Mouse (Mus musculus) ES-Bruce4 (cell line): ENCODE results near the gene Gm7271. TPM values are rescaled to one million over a fixed set of nuclear protein-coding genes. Genes with fewer than 3 reads are reported as not detected.

Experiments used
- H3K27ac ChIP-seq: 2 replicates; pipeline ENCODE4 v1.5.1; 2012; ENCODE audit warnings: low read length, inconsistent platforms; ENCODE audit not compliant: insufficient read depth
- H3K27me3 ChIP-seq: 2 replicates; pipeline ENCODE4 v1.6.1; 2012; ENCODE audit warnings: mild to moderate bottlenecking, low read length, inconsistent platforms; ENCODE audit not compliant: control insufficient read depth, poor library complexity, insufficient read depth, severe bottlenecking
- H3K36me3 ChIP-seq: 2 replicates; pipeline ENCODE4 v1.6.1; 2012; ENCODE audit warnings: inconsistent platforms, mild to moderate bottlenecking, low read length, moderate library complexity; ENCODE audit not compliant: control insufficient read depth, poor library complexity, insufficient read depth, severe bottlenecking
- H3K4me1 ChIP-seq: one replicate; pipeline ENCODE4 v1.8.1; 2011; ENCODE audit warnings: low read length; ENCODE audit not compliant: control insufficient read depth, insufficient read depth
- H3K4me3 ChIP-seq: 2 replicates; pipeline ENCODE4 v1.5.1; 2011; ENCODE audit warnings: low read depth, mild to moderate bottlenecking, low read length
- H3K9ac ChIP-seq: 2 replicates; pipeline ENCODE4 v1.6.1; 2012; ENCODE audit warnings: low read depth, mild to moderate bottlenecking, inconsistent platforms; ENCODE audit not compliant: poor library complexity, severe bottlenecking
- H3K9me3 ChIP-seq: replicated peaks from 2 replicates; pipeline ENCODE4 v1.6.1; 2012; ENCODE audit warnings: mild to moderate bottlenecking, low read length, inconsistent platforms; ENCODE audit not compliant: control insufficient read depth, poor library complexity, insufficient read depth, severe bottlenecking
- CTCF ChIP-seq: IDR thresholded peaks from one replicate; pipeline ENCODE4 v1.8.1; 2011; ENCODE audit warnings: low read depth, low read length
- EP300 ChIP-seq: IDR thresholded peaks from 2 replicates; pipeline ENCODE4 v1.6.1; 2011; ENCODE audit warnings: low read depth, low read length; ENCODE audit not compliant: insufficient read depth
- POLR2A ChIP-seq: IDR thresholded peaks from one replicate; pipeline ENCODE4 v1.8.1; 2011; ENCODE audit warnings: low read length; ENCODE audit not compliant: insufficient read depth
- polyA plus RNA-seq: library from polyadenylated mRNA; stranded (reverse); fragments of >200 nt; gene quantifications from 2 replicates; pipeline ENCODE4 v1.2.4, GENCODE M21; 2011; ENCODE audit warnings: low read depth; ENCODE audit not compliant: missing spikeins, insufficient read depth, insufficient read length

Gene Gm7271
- polyA plus RNA-seq, 1 experiment = not detected

- H3K27ac ChIP-seq = no peak within 1 kb of the TSS
- 0 out of 2 replicates have a peak, but pooled peaks cover 2% of the 10 kb centered on the region for H3K36me3 ChIP-seq
- H3K27me3 ChIP-seq = no peaks in the 10 kb centered on the region
- H3K4me3 ChIP-seq = peak within 1 kb of the TSS; percentile 87
- no peaks in the 10 kb centered on the region for H3K4me1 ChIP-seq
- peak within 1 kb of the TSS; percentile 69 for H3K9ac ChIP-seq
- no peaks in the 10 kb centered on the region for H3K9me3 ChIP-seq
- TF ChIP-seq POLR2A (no peak), CTCF (no peak), EP300 (no peak)
These were observed 45.3 kb downstream of the Gm7271 start, which contains the start of gene Exoc1 for GRCm38 (mm10) chr5:76529040-76529703. Gene Exoc1, plus strand, starts transcription at chr5:76529311.

GRCm38 (mm10) chr5:76529704-76530066 is 45.8 kb downstream of the Gm7271 start:
- Histone ChIP-seq H3K4me3 (peak overlapping the region; percentile 87), H3K9me3 (no peaks in the 10 kb centered on the region), H3K9ac (peak overlapping the region; percentile 69), H3K27ac (no peak overlapping the region), H3K27me3 (no peaks in the 10 kb centered on the region), H3K4me1 (no peaks in the 10 kb centered on the region), H3K36me3 (0 out of 2 replicates have a peak, but pooled peaks cover 2% of the 10 kb centered on the region)
- TF ChIP-seq POLR2A = no peak
- TF ChIP-seq EP300 = no peak
- no peak for TF ChIP-seq CTCF

GRCm38 (mm10) chr5:76533186-76533585 is 49.3 kb downstream of the Gm7271 start:
- no peak overlapping the region for H3K4me3 ChIP-seq
- TF ChIP-seq EP300 (no peak), CTCF (no peak), POLR2A (no peak)
- no peaks in the 10 kb centered on the region for H3K27me3 ChIP-seq
- H3K9ac ChIP-seq = no peak overlapping the region
- no peaks in the 10 kb centered on the region for H3K4me1 ChIP-seq
- H3K36me3 ChIP-seq = peaks cover 6% of the 10 kb centered on the region; the same call in 1 of the 2 replicates
- H3K27ac ChIP-seq = no peak overlapping the region
- no peaks in the 10 kb centered on the region for H3K9me3 ChIP-seq

- Histone ChIP-seq H3K9me3 (no peaks in the 10 kb centered on the region), H3K27ac (no peak overlapping the region), H3K4me3 (no peak overlapping the region), H3K27me3 (no peaks in the 10 kb centered on the region), H3K9ac (no peak overlapping the region), H3K36me3 (peaks cover 6% of the 10 kb centered on the region; the same call in 1 of the 2 replicates), H3K4me1 (no peaks in the 10 kb centered on the region)
- TF ChIP-seq POLR2A (no peak), EP300 (no peak), CTCF (no peak)
These were observed 52.4 kb downstream of the Gm7271 start for GRCm38 (mm10) chr5:76536231-76536630.

- no peaks in the 10 kb centered on the region for H3K9me3 ChIP-seq
- TF ChIP-seq CTCF = no peak
- TF ChIP-seq EP300 = no peak
- TF ChIP-seq POLR2A = no peak
- H3K36me3 ChIP-seq = peaks cover 9% of the 10 kb centered on the region; the same call in 1 of the 2 replicates
- no peak overlapping the region for H3K27ac ChIP-seq
- H3K4me3 ChIP-seq = no peak overlapping the region
- no peak overlapping the region for H3K9ac ChIP-seq
- no peaks in the 10 kb centered on the region for H3K4me1 ChIP-seq
- no peaks in the 10 kb centered on the region for H3K27me3 ChIP-seq
These were observed 53.7 kb downstream of the Gm7271 start for GRCm38 (mm10) chr5:76537578-76537977.

GRCm38 (mm10) chr5:76540181-76540580 is 56.3 kb downstream of the Gm7271 start:
- H3K9ac ChIP-seq = no peak overlapping the region
- no peak overlapping the region for H3K4me3 ChIP-seq
- H3K36me3 ChIP-seq = peaks cover 7% of the 10 kb centered on the region; the same call in 1 of the 2 replicates
- TF ChIP-seq CTCF = no peak
- TF ChIP-seq POLR2A = no peak
- TF ChIP-seq EP300 = no peak
- H3K4me1 ChIP-seq = no peaks in the 10 kb centered on the region
- H3K27me3 ChIP-seq = no peaks in the 10 kb centered on the region
- no peaks in the 10 kb centered on the region for H3K9me3 ChIP-seq
- peak overlapping the region; percentile 28; the same call in 1 of the 2 replicates for H3K27ac ChIP-seq
